15 mouse cellular contexts compared by ENCODE assay signal in genomic region chr13:18133193-18133592, GRCm38 (mm10).
"Had no signal": no experiment of that assay in that cellular context is flagged by ENCODE, and none has a peak within 500 bp of the region (broad histone marks: within the 10 kb centered on the region; RNA-seq: fewer than 3 reads in every experiment).

No protein-coding gene starts in this region.

- H3K4me1 ChIP-seq: intestine, embryonic 15.5 days; liver, embryonic 13.5 days; lung, embryonic 15.5 days; megakaryocyte, embryonic 14.5 days had no signal

- H3K27me3 ChIP-seq: intestine, embryonic 15.5 days; liver, embryonic 13.5 days; lung, embryonic 15.5 days; megakaryocyte, embryonic 14.5 days had no signal

- H3K9ac ChIP-seq: intestine, embryonic 15.5 days; liver, embryonic 13.5 days; liver, postnatal 0 days; lung, embryonic 15.5 days had no signal

- DNase-seq: kidney, adult 18-20 months; kidney, postnatal 14 days; liver; liver, embryonic 13.5 days; liver, postnatal 0 days; lung, postnatal 14 days; right cerebral cortex, postnatal 4 days; spleen, adult 18-20 months; thymus, adult 2 months; thymus, postnatal 25 days had no signal

- H3K4me2 ChIP-seq: intestine, embryonic 15.5 days; liver, embryonic 13.5 days; lung, embryonic 15.5 days had no signal

- H3K27ac ChIP-seq: intestine, embryonic 15.5 days; left cerebral cortex, adult 2 months; liver, embryonic 13.5 days; lung, embryonic 15.5 days; macrophage had no signal

- H3K36me3 ChIP-seq: intestine, embryonic 15.5 days; liver, embryonic 13.5 days; lung, embryonic 15.5 days had no signal

- H3K9me3 ChIP-seq: intestine, embryonic 15.5 days; liver, embryonic 13.5 days; lung, embryonic 15.5 days; megakaryocyte, embryonic 14.5 days had no signal

- ATAC-seq: intestine, embryonic 15.5 days; liver, postnatal 0 days had no signal

- H3K4me3 ChIP-seq: intestine, embryonic 15.5 days; left cerebral cortex, adult 2 months; liver, embryonic 13.5 days; lung, embryonic 15.5 days; megakaryocyte, embryonic 14.5 days had no signal
